Mouse (Mus musculus) liver, embryonic 11.5 days (tissue): ENCODE data around the gene Vps11. TPM values are rescaled to one million over a fixed set of nuclear protein-coding genes. Genes with fewer than 3 reads are reported as not detected.
"Not testable (repeated sequence)": the region's sequence is repeated elsewhere in the genome, so short reads cannot be mapped to it uniquely, and the experiment has no call there.

ENCODE experiments used
- ATAC-seq: fragments of 200-750 bp; cut with Nextera tagmentation; replicated peaks from 2 replicates; pipeline ENCODE4 v1.8.0; 2017; ENCODE audit warnings: moderate number of reproducible peaks, mild to moderate bottlenecking, moderate TSS enrichment, moderate library complexity; ENCODE audit not compliant: low FRiP score
- DNase-seq: peaks from one replicate; pipeline ENCODE4 v3.0.0-alpha.2; 2017; ENCODE audit warnings: low spot score
- H3K27ac ChIP-seq: fragments of 300-500 bp; sonication (generic); 2 replicates; pipeline ENCODE4 v1.5.1; 2014; ENCODE audit warnings: mild to moderate bottlenecking, low read depth, low read length, control low read depth
- H3K27me3 ChIP-seq: fragments of 300-500 bp; sonication (generic); replicated peaks from 2 replicates; pipeline ENCODE4 v1.6.1; 2014; ENCODE audit warnings: low read length, mixed read lengths; ENCODE audit not compliant: control insufficient read depth, insufficient read depth
- H3K36me3 ChIP-seq: fragments of 300-500 bp; sonication (generic); 2 replicates; pipeline ENCODE4 v1.6.1; 2014; ENCODE audit warnings: mild to moderate bottlenecking, low read length, moderate library complexity, mixed read lengths; ENCODE audit not compliant: control insufficient read depth, insufficient read depth
- H3K4me1 ChIP-seq: fragments of 300-500 bp; sonication (generic); replicated peaks from 2 replicates; pipeline ENCODE4 v1.6.1; 2014; ENCODE audit warnings: low read length, mixed read lengths; ENCODE audit not compliant: control insufficient read depth, insufficient read depth
- H3K4me2 ChIP-seq: fragments of 300-500 bp; sonication (generic); 2 replicates; pipeline ENCODE4 v1.6.1; 2014; ENCODE audit warnings: mild to moderate bottlenecking, control low read depth, moderate library complexity
- H3K4me3 ChIP-seq: fragments of 300-500 bp; sonication (generic); 2 replicates; pipeline ENCODE4 v1.5.1; 2014; ENCODE audit warnings: low read depth, low read length, control low read depth
- H3K9ac ChIP-seq: fragments of 300-500 bp; sonication (generic); 2 replicates; pipeline ENCODE4 v1.6.1; 2014; ENCODE audit warnings: low read depth, low read length, control low read depth
- H3K9me3 ChIP-seq: fragments of 300-500 bp; sonication (generic); 2 replicates; pipeline ENCODE4 v1.6.1; 2016; ENCODE audit warnings: low read length, inconsistent platforms, mixed read lengths; ENCODE audit not compliant: control insufficient read depth
- WGBS: fragments of 180-500 bp; shearing (Covaris S2); extraction: QIAGEN DNeasy Blood & Tissue Kit; methylation state at CpG from one replicate; pipeline ENCODE4 v1.1.7; 2014; 5-methylcytosine and 5-hydroxymethylcytosine counted together
- polyA plus RNA-seq: library from polyadenylated mRNA; unstranded; fragments of >200 nt; fragmentation: Nextera tagmentation; extraction: Ambion mirVana; gene quantifications from 2 replicates; pipeline ENCODE4 v1.2.1, GENCODE M21; 2014

Vps11 gene
- polyA plus RNA-seq, 1 experiment from 2014 or later, result 25.2 TPM

DNA sequence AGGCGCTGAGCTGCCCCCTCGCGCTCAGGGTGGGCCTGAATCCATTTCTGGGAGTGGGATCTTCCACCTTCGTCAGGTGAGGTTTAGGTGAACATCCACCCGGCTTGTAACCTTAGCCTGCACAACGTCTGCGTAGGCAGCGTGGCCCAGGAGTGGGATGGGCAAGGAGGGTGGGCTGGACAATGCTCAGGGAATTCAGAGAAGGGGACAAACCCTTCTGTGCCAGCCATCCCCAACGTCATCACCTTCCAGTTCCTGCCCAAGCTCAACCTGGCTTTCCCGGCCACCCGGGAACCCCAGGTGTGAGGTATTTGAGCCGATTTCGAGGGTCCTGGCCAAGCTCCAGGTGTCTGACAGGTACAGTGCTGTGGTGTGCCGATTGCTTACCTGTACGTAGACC is 18.4 kb upstream of the Vps11 start:
- H3K36me3 ChIP-seq, result peaks cover 36% of the 10 kb centered on the region
- peak overlapping the region; percentile 94 for H3K9ac ChIP-seq
- no peaks in the 10 kb centered on the region for H3K27me3 ChIP-seq
- H3K4me3 ChIP-seq, result peak overlapping the region; percentile 91
- H3K27ac ChIP-seq, result peak overlapping the region; percentile 91
- peaks cover 15% of the 10 kb centered on the region for H3K4me1 ChIP-seq
- peak overlapping the region; percentile 97 for H3K4me2 ChIP-seq
- DNase-seq, result no peak
- H3K9me3 ChIP-seq, result no peaks in the 10 kb centered on the region
- WGBS, result 8% methylated on average over 15 of the region's 15 CpGs
- 0 out of 2 replicates have a peak, but pooled peaks have one; percentile 4 for ATAC-seq

DNA sequence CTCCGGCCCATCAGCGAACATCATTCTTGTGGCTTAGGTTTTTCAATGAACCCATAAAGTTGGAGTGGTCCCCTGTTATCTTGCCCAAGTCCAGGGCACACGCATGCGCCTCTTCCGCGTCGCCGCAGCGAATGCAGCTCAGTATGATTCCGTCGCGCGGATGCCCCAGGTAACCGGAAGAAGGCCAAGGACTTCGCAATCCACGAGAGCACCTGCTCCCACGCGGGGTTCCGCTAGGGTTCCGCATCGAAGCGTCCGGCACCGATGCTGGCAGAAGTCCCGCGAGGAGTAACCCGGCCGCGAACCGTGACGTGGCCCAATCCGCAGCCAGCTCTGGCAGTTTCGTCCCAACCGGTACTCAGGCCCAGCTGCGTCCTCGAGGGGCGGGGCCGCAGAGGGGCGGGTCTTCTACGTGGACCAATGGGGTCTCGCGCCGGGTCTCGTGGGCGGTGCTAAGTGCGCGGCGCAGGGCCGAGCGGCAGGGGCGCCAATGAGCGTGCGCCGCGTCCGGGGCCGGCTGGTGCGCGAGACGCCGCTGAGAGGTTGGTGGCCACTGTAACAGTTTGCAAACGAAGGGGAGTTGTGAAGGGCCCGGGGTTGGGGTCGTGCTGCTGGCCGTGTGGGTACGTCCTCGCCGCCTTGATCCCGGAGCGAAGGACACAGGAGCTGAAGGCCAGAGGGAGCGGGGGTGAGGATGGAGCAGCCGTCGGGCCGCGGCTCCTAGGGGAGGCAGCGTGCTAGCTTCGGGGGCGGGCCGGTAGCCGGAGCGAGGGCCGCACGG is 17.8 kb upstream of the Vps11 start, which contains the start of gene Hyou1:
Gene Hyou1 (plus strand): TSS at position 437 of the 781 bp plus-strand sequence.
- WGBS, result under 1% methylated on average over 83 of the region's 83 CpGs

DNA sequence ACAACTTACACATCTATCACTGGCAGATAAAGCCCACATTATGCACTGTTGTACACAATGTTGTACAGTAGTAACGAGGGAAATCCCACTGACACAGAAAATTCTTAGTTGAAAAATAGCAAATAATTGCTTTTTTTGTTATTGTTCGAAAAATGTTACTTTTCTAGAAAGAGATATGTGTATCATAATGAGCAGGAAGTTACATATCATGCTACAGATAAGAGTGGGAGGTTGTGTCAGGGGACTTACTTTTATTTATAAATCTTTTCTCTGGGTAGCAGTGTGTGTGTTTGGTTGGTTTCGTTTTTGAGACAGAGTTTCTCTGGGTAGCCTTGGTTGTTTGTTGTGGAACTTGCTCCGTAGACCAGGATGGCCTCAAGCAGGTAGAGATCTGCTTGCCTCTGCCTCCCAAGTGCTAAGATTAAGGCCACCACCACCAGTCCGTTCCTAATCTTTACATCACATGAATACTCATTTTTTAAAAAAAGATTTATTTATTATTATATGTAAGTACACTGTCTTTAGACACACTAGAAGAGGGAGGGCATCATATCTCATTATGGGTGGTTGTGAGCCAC is 16.8 kb upstream of the Vps11 start:
- H3K4me2 ChIP-seq, result peak overlapping the region; percentile 97
- H3K9me3 ChIP-seq, result no peaks in the 10 kb centered on the region
- DNase-seq, result no peak
- 56% methylated on average over 5 of the region's 5 CpGs for WGBS
- peak overlapping the region; percentile 94 for H3K9ac ChIP-seq
- peaks cover 20% of the 10 kb centered on the region for H3K36me3 ChIP-seq
- no peaks in the 10 kb centered on the region for H3K27me3 ChIP-seq
- H3K4me3 ChIP-seq, result peak overlapping the region; percentile 91
- ATAC-seq, result no peak
- H3K4me1 ChIP-seq, result peaks cover 15% of the 10 kb centered on the region
- H3K27ac ChIP-seq, result peak overlapping the region; percentile 91; the same call in 1 of the 2 replicates

More for the DNA sequence above, 17.8 kb upstream of the Vps11 start, which contains the start of gene Hyou1:
- H3K36me3 ChIP-seq, result peaks cover 30% of the 10 kb centered on the region
- peak within 1 kb of the TSS; percentile 94 for H3K9ac ChIP-seq
- H3K4me3 ChIP-seq, result peak within 1 kb of the TSS; percentile 91
- peak; percentile 100 for DNase-seq
- peak within 1 kb of the TSS; percentile 97 for H3K4me2 ChIP-seq
- peak; percentile 95 for ATAC-seq
- H3K27me3 ChIP-seq, result no peaks in the 10 kb centered on the region
- H3K4me1 ChIP-seq, result peaks cover 15% of the 10 kb centered on the region
- H3K9me3 ChIP-seq, result no peaks in the 10 kb centered on the region
- H3K27ac ChIP-seq, result peak within 1 kb of the TSS; percentile 91

GRCm38 (mm10) chr9:44377335-44377734 is 15.9 kb upstream of the Vps11 start:
- H3K27ac ChIP-seq, H3K4me3 ChIP-seq, H3K9ac ChIP-seq, H3K4me2 ChIP-seq, ATAC-seq, H3K9me3 ChIP-seq, H3K27me3 ChIP-seq, DNase-seq: not testable (repeated sequence)
- Histone ChIP-seq H3K36me3 (peaks cover 12% of the 10 kb centered on the region), H3K4me1 (peaks cover 15% of the 10 kb centered on the region)
- WGBS, result 75% methylated on average over 2 of the region's 2 CpGs

DNA sequence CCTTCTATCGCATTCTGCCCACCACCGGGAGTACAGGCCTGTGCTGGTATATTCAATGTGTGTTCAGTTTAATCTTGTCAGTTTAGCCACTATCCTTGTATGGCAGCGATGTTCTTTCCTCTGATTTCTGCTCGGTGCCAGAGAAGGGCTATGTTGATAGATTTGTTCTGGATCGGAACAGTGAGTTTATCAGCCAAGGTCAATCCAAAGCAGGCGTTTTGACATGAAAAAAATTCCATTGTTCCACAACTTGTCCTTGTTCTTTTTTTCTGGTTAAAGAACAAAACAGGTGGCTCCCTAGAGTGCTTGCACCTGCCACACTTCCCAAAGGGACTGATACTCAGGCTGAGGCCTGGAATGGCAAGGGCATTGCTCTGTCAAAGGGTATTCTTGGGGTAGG is 14.7 kb upstream of the Vps11 start:
- no peak overlapping the region for H3K4me3 ChIP-seq
- peaks cover 15% of the 10 kb centered on the region for H3K4me1 ChIP-seq
- no peaks in the 10 kb centered on the region for H3K27me3 ChIP-seq
- H3K27ac ChIP-seq, result no peak overlapping the region
- peaks cover under 1% of the 10 kb centered on the region for H3K36me3 ChIP-seq
- H3K9me3 ChIP-seq, result no peaks in the 10 kb centered on the region
- ATAC-seq, result no peak
- WGBS, result 88% methylated on average over 6 of the region's 6 CpGs
- no peak overlapping the region for H3K9ac ChIP-seq
- no peak for DNase-seq
- no peak overlapping the region for H3K4me2 ChIP-seq

- Histone ChIP-seq H3K4me1 (peaks cover 7% of the 10 kb centered on the region), H3K27me3 (no peaks in the 10 kb centered on the region), H3K36me3 (no peaks in the 10 kb centered on the region), H3K4me3 (no peak overlapping the region), H3K4me2 (no peak overlapping the region), H3K9ac (no peak overlapping the region), H3K9me3 (no peaks in the 10 kb centered on the region), H3K27ac (no peak overlapping the region)
- no peak for ATAC-seq
- no peak for DNase-seq
These were observed 11.9 kb upstream of the Vps11 start for GRCm38 (mm10) chr9:44373386-44373785.

DNA sequence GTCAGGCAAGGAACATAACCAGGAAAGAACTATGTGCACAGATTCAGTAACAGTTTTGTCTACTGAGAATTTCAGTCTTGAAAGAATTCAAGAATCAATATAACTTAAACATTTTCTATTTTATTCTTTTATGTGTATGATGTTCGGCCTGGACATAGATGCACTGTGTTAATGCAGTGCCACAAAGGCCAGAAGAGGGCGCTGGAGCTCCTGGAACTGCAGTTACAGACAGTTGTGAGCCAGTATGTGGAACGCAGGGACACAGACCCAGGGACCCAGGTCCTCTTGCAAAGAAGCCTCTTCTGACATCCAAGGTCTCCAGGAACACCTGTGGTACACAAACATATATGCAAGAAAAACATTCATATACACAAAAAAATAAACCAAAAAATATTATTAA is 3.0 kb upstream of the Vps11 start:
- H3K9me3 ChIP-seq, result no peaks in the 10 kb centered on the region; the same call in 1 of the 2 replicates
- no peaks in the 10 kb centered on the region for H3K36me3 ChIP-seq
- H3K4me1 ChIP-seq, result peaks cover 4% of the 10 kb centered on the region
- no peak for DNase-seq
- H3K9ac ChIP-seq, result no peak overlapping the region
- no peak overlapping the region for H3K4me3 ChIP-seq
- no peak overlapping the region for H3K27ac ChIP-seq
- WGBS, result 64% methylated on average over 3 of the region's 3 CpGs
- no peak overlapping the region for H3K4me2 ChIP-seq
- no peak for ATAC-seq
- H3K27me3 ChIP-seq, result no peaks in the 10 kb centered on the region

DNA sequence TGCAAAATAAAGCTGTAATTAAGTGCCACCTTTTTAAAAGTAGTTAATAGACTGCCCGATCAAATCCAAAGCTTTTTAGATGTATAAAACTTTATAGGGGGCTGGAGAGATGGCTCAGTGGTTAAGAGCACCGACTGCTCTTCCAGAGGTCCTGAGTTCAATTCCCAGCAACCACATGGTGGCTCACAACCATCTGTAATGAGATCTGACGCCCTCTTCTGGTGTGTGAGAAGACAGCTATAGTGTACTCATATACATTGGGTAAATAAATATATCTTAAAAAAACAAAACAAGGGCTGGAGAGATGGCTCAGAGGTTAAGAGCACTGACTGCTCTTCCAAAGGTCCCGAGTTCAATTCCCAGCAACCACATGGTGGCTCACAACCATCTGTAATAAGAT is 461 bp upstream of the Vps11 start:
- Histone ChIP-seq H3K4me3 (peak overlapping the region; percentile 80), H3K27ac (peak overlapping the region; percentile 52), H3K36me3 (peaks cover 13% of the 10 kb centered on the region; the same call in 1 of the 2 replicates), H3K4me2 (peak overlapping the region; percentile 52)
- not testable (repeated sequence) for H3K4me1 ChIP-seq, H3K9me3 ChIP-seq, H3K27me3 ChIP-seq, DNase-seq, H3K9ac ChIP-seq
- WGBS, result 34% methylated on average over 4 of the region's 4 CpGs
- peak; percentile 10; the same call in 1 of the 2 replicates for ATAC-seq
